Mouse (Mus musculus): ENCODE data around the gene Gdf15.

DNA sequence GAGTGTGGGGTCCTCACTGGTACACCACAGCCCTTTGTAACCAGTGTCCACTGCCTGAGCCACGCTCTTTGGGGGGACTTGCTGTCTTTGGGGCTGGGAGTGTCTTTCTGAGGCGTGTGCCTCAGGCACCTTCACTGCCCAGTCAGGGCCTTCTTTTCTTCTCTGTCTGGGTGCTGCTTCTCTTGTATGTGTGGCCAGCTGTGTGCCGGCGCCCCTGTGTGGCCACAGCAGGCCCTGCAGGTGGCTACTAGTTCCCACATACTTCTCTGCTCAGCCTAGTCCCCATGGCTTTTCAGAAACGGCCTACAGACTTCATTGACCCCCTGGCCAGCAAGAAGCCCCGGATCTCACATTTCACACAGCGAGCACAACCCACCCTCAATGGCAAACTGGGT lies 47.0 kb downstream of the Gdf15 start:
- TF ChIP-seq POLR2A (IDR thresholded peaks at IDR 0.05; ENCODE audit: borderline replicate concordance, control insufficient read depth, low read depth, low read length), result no peak
- peak; percentile 83 for TF ChIP-seq CTCF (IDR thresholded peaks at IDR 0.05; ENCODE audit: control insufficient read depth, insufficient read depth, low read length)
